In the genomic region with DNA sequence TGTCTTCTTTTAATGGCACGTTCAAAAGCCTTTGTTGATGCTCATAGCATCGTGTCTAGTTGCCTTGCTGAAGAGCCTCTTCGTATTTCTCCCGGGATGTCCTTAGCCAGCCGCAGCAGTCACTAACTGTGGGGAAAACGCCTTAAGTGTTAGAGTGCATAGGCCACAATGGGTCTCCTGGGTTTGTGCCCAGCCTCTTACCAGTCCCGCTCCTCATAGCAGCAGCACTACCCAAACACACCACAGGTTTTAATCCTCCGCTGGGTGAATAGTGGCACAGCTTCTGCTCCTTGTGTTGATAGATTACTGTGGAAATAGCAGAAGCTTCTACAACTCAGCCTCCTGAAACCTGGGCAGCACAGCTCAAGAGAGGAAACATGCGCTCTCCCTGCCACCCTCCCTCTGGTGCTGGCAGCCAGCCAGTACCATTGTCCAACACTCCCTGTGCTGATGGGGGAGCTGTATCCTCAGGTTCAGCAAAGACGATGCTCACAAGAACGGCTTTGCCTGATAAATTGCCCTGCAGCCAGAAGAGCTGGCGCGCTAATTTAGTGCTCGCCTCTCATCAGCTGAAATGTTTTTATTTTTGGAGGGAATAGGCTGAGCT, we compare ENCODE assay signal across 9 mouse cellular contexts. TPM values are rescaled to one million over a fixed set of nuclear protein-coding genes. Genes with fewer than 3 reads are reported as not detected.
DNase-seq lines count a peak whose midpoint lies in the region; ATAC-seq lines count a peak whose summit lies in the region.
"Had no signal": no experiment of that assay in that cellular context is flagged by ENCODE, and none has a peak within 500 bp of the region (broad histone marks: within the 10 kb centered on the region; RNA-seq: fewer than 3 reads in every experiment).

No protein-coding gene starts in this region.

- no peaks in the 10 kb centered on the region for H3K27me3 ChIP-seq in forebrain, embryonic 14.5 days (replicated peaks; ENCODE audit: control insufficient read depth, insufficient read depth, low read length)
- no peaks in the 10 kb centered on the region for H3K27me3 ChIP-seq in hindbrain, embryonic 14.5 days (ENCODE audit: control insufficient read depth, insufficient read depth, low read length)
- H3K27me3 ChIP-seq in neural tube, embryonic 13.5 days, result no peaks in the 10 kb centered on the region; the same call in 1 of the 2 replicates

- H3K4me3 ChIP-seq in forebrain, embryonic 14.5 days (ENCODE audit: low read depth, low read length), result no peak overlapping the region
- H3K4me3 ChIP-seq in hindbrain, embryonic 14.5 days (replicated peaks; ENCODE audit: low read length), result no peak overlapping the region
- H3K4me3 ChIP-seq in neural tube, embryonic 13.5 days, result no peak overlapping the region

- H3K36me3 ChIP-seq in forebrain, embryonic 14.5 days (ENCODE audit: control insufficient read depth, insufficient read depth, low read length), result no peaks in the 10 kb centered on the region
- no peaks in the 10 kb centered on the region for H3K36me3 ChIP-seq in hindbrain, embryonic 14.5 days (replicated peaks; ENCODE audit: control insufficient read depth, insufficient read depth)
- no peaks in the 10 kb centered on the region for H3K36me3 ChIP-seq in neural tube, embryonic 13.5 days

- peaks cover 22% of the 10 kb centered on the region for H3K4me1 ChIP-seq in forebrain, embryonic 14.5 days (ENCODE audit: control insufficient read depth, insufficient read depth, low read length)
- peaks cover 24% of the 10 kb centered on the region for H3K4me1 ChIP-seq in hindbrain, embryonic 14.5 days (replicated peaks; ENCODE audit: control insufficient read depth, insufficient read depth, low read length)
- peaks cover 27% of the 10 kb centered on the region for H3K4me1 ChIP-seq in neural tube, embryonic 13.5 days (replicated peaks)

- H3K27ac ChIP-seq in forebrain, embryonic 14.5 days (ENCODE audit: low read depth, low read length), result peak overlapping the region; percentile 82
- peak overlapping the region; percentile 69; the same call in 1 of the 2 replicates for H3K27ac ChIP-seq in hindbrain, embryonic 14.5 days
- peak overlapping the region; percentile 71 for H3K27ac ChIP-seq in neural tube, embryonic 13.5 days (replicated peaks)
- H3K27ac ChIP-seq: macrophage had no signal

- DNase-seq in urinary bladder, adult 18-20 months (ENCODE audit: low spot score in 2 of 2), result peak; percentile 7 to 36
- DNase-seq in urinary bladder, adult 2 months (ENCODE audit: low spot score), result no peak
- peak; percentile 91 for DNase-seq in forebrain, embryonic 14.5 days (ENCODE audit: low spot score)
- DNase-seq in hindbrain, embryonic 14.5 days (ENCODE audit: low spot score), result peak; percentile 79
- peak; percentile 46 to 53 for DNase-seq in left cerebral cortex, adult 18-20 months (ENCODE audit: low spot score in 2 of 2)
- peak; percentile 8 for DNase-seq in urinary bladder, postnatal 25 days (ENCODE audit: low spot score)
- DNase-seq in thymus, postnatal 10 days (ENCODE audit: low spot score in 2 of 2), result no peak

- no peak overlapping the region; the same call in 1 of the 2 replicates for H3K9ac ChIP-seq in forebrain, embryonic 14.5 days (ENCODE audit: low read length)
- 0 out of 2 replicates have a peak overlapping the region, but pooled peaks have one; percentile 13 for H3K9ac ChIP-seq in hindbrain, embryonic 14.5 days
- no peak overlapping the region for H3K9ac ChIP-seq in neural tube, embryonic 13.5 days

- peak; percentile 90 for ATAC-seq in forebrain, embryonic 14.5 days
- ATAC-seq in hindbrain, embryonic 14.5 days (ENCODE audit: low FRiP score), result peak; percentile 89
- peak; percentile 93 for ATAC-seq in neural tube, embryonic 13.5 days (ENCODE audit: low read depth)

- no peaks in the 10 kb centered on the region for H3K9me3 ChIP-seq in forebrain, embryonic 14.5 days (replicated peaks; ENCODE audit: control insufficient read depth, low read length)
- no peaks in the 10 kb centered on the region for H3K9me3 ChIP-seq in hindbrain, embryonic 14.5 days (ENCODE audit: control insufficient read depth, low read length)
- peaks cover 1% of the 10 kb centered on the region; the same call in 1 of the 2 replicates for H3K9me3 ChIP-seq in neural tube, embryonic 13.5 days

- H3K4me2 ChIP-seq in forebrain, embryonic 14.5 days (ENCODE audit: low read length), result peak overlapping the region; percentile 16; the same call in 1 of the 2 replicates
- H3K4me2 ChIP-seq in hindbrain, embryonic 14.5 days (replicated peaks), result no peak overlapping the region
- H3K4me2 ChIP-seq in neural tube, embryonic 13.5 days, result no peak overlapping the region

- WGBS in forebrain, embryonic 14.5 days, result 11% methylated on average over 14 of the region's 14 CpGs
- WGBS in hindbrain, embryonic 14.5 days, result 20% methylated on average over 14 of the region's 14 CpGs
- WGBS in neural tube, embryonic 13.5 days, result 28% methylated on average over 14 of the region's 14 CpGs

RNA-seq across cellular contexts. Expression of gene Spert, which starts 27.3 kb away (rescaled TPM):
- not detected in 2 replicates for polyA plus RNA-seq in urinary bladder, adult 2 months (2012; rRNA removed)
- polyA plus RNA-seq in forebrain, embryonic 14.5 days (2014; fragmentation: Nextera tagmentation; extraction: Ambion mirVana), result not detected in 2 replicates
- polyA plus RNA-seq in hindbrain, embryonic 14.5 days (2014; fragmentation: Nextera tagmentation; extraction: Ambion mirVana), result not detected in 2 replicates
- not detected for total RNA-seq in left cerebral cortex, adult 18-20 months (2021)
- not detected in 2 replicates for polyA plus RNA-seq in neural tube, embryonic 13.5 days (2015; fragmentation: Nextera tagmentation; extraction: Ambion mirVana)
- polyA plus RNA-seq: macrophage had no signal

Comparison
In these comparisons a context has a peak if more than half of its experiments do, and no peak if none do; other contexts are left out.
1. DNase-seq: peak in urinary bladder, adult 18-20 months (2 of 2), forebrain, embryonic 14.5 days (single experiment), hindbrain, embryonic 14.5 days (single experiment), left cerebral cortex, adult 18-20 months (2 of 2) and urinary bladder, postnatal 25 days (single experiment); none in urinary bladder, adult 2 months (single experiment) and thymus, postnatal 10 days (0 of 2).
2. Peak in every context shown above with its lines, with median percentiles within 50 percentile points of each other: ATAC-seq and H3K27ac ChIP-seq.